Mouse (Mus musculus) liver, embryonic 13.5 days (tissue): ENCODE data around the gene Pipox. TPM values are rescaled to one million over a fixed set of nuclear protein-coding genes. Genes with fewer than 3 reads are reported as not detected.

Experiments
- ATAC-seq: fragments of 200-750 bp; cut with Nextera tagmentation; 2 replicates; pipeline ENCODE4 v1.8.0; 2017; ENCODE audit warnings: low read depth, mild to moderate bottlenecking, moderate number of reproducible peaks, moderate library complexity
- DNase-seq: peaks from one replicate; pipeline ENCODE4 v3.0.0; 2022
- H3K27ac ChIP-seq: fragments of 300-500 bp; sonication (generic); 2 replicates; pipeline ENCODE4 v1.5.1; 2015; ENCODE audit warnings: moderate library complexity, mild to moderate bottlenecking, inconsistent platforms
- H3K27me3 ChIP-seq: fragments of 300-500 bp; sonication (generic); 2 replicates; pipeline ENCODE4 v1.6.1; 2015; ENCODE audit warnings: mild to moderate bottlenecking, inconsistent platforms
- H3K36me3 ChIP-seq: fragments of 300-500 bp; sonication (generic); 2 replicates; pipeline ENCODE4 v1.6.1; 2015; ENCODE audit warnings: mild to moderate bottlenecking, inconsistent platforms
- H3K4me1 ChIP-seq: fragments of 300-500 bp; sonication (generic); replicated peaks from 2 replicates; pipeline ENCODE4 v1.6.1; 2015; ENCODE audit warnings: inconsistent platforms
- H3K4me2 ChIP-seq: fragments of 300-500 bp; sonication (generic); 2 replicates; pipeline ENCODE4 v1.6.1; 2015; ENCODE audit warnings: inconsistent platforms, mild to moderate bottlenecking, moderate library complexity
- H3K4me3 ChIP-seq: fragments of 300-500 bp; sonication (generic); replicated peaks from 2 replicates; pipeline ENCODE4 v1.5.1; 2015; ENCODE audit warnings: mild to moderate bottlenecking, inconsistent platforms
- H3K9ac ChIP-seq: fragments of 300-500 bp; sonication (generic); 2 replicates; pipeline ENCODE4 v1.6.1; 2015; ENCODE audit warnings: mild to moderate bottlenecking, inconsistent platforms
- H3K9me3 ChIP-seq: fragments of 300-500 bp; sonication (generic); replicated peaks from 2 replicates; pipeline ENCODE4 v1.6.1; 2016; ENCODE audit warnings: inconsistent platforms
- WGBS: fragments of 180-500 bp; shearing (Covaris S2); methylation state at CpG from one replicate; pipeline ENCODE4 v1.1.7; 2015; ENCODE audit not compliant: insufficient replicate concordance; 5-methylcytosine and 5-hydroxymethylcytosine counted together
- polyA plus RNA-seq: library from polyadenylated mRNA; unstranded; fragments of >200 nt; fragmentation: Nextera tagmentation; extraction: Ambion mirVana; gene quantifications from 2 replicates; pipeline ENCODE4 v1.2.1, GENCODE M21; 2015

The Pipox gene
- polyA plus RNA-seq, 1 experiment from 2014 or later = 8.7 TPM

DNA sequence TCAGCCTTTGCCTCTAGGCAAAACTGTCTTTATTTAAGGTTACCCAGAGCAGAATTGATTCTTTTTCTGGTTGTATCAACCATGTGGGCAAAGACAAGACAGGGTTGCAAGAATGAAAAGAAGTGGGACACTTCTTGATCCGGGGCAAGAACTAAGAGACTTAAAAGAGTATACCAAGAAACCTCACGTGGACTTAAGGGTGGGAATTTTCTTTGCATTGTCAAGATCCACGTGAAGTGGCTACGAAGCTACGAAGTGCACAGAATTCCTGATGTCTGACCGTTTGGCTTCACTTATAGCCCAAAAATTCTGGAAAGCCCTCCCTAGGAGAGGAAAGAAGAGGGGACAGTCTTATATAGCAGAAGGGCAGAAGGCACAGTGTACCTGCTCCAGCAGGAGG lies 613 bp downstream of the Pipox start:
- WGBS = 27% methylated on average over 6 of the region's 6 CpGs
- DNase-seq (no peak), ATAC-seq (no peak)
- no peaks in the 10 kb centered on the region; the same call in 1 of the 2 replicates for H3K36me3 ChIP-seq
- H3K4me3 ChIP-seq = peak overlapping the region; percentile 35
- H3K4me2 ChIP-seq = peak overlapping the region; percentile 40
- no peaks in the 10 kb centered on the region for H3K9me3 ChIP-seq
- H3K27ac ChIP-seq = peak overlapping the region; percentile 60; the same call in 1 of the 2 replicates
- H3K9ac ChIP-seq = no peak overlapping the region
- 0 out of 2 replicates have a peak, but pooled peaks cover 7% of the 10 kb centered on the region for H3K4me1 ChIP-seq
- H3K27me3 ChIP-seq = peaks cover 54% of the 10 kb centered on the region

DNA sequence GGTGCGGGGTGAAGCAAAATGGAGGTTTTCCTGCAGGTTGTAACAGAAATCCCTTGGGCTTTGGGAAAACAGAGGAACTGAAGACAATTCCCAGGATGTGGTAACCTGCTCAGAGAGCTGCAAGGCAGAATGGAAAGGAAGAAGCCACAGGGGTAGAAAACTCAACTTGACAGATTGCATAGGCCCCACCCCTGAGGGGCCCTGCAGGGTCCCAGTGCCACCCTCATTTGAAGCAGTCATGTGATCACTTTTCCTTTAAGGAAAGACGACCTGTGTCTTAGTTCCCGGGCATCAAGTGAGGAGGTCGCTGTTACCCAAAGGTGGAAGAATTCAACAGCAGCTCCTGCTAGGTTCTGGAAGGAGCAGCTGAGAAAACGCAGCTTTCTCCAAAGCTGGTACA lies 1.0 kb downstream of the Pipox start:
- Histone ChIP-seq H3K9ac (no peak overlapping the region), H3K27me3 (peaks cover 50% of the 10 kb centered on the region), H3K4me2 (peak overlapping the region; percentile 40), H3K36me3 (no peaks in the 10 kb centered on the region; the same call in 1 of the 2 replicates), H3K27ac (peak overlapping the region; percentile 60; the same call in 1 of the 2 replicates), H3K9me3 (no peaks in the 10 kb centered on the region), H3K4me1 (0 out of 2 replicates have a peak, but pooled peaks cover 7% of the 10 kb centered on the region), H3K4me3 (peak overlapping the region; percentile 35)
- DNase-seq = no peak
- WGBS = 17% methylated on average over 5 of the region's 5 CpGs
- no peak for ATAC-seq

DNA sequence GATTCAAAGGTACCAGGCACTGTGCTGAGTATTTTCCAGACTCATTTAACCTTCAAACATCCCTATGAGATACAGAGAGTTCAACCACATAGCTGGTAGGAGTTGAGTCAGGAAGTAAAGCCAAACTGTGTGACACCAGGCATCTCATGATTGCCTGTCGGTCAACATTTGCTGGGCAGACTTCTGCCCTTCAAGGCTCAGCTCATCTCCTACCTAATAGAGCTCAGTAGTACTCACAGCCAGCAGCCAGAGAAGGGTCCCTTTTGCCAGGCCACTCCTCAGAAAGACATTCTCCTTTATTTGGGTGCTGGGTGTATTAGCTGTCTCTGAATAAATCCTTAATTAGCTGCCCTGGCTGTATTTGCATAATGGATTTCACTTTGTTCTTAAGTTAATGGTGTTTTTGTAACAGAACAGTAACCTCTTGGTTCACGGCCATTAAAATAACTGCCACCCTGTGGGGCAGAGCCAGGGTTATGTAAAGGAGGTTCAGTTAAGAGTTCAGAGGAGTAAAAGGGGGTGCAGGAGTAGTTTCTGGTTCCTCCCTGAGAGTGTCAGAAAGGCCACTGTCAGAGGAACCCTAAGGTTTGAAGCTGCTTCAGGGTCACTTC lies 3.1 kb downstream of the Pipox start:
- Histone ChIP-seq H3K27ac (no peak overlapping the region), H3K9ac (no peak overlapping the region), H3K36me3 (no peaks in the 10 kb centered on the region; the same call in 1 of the 2 replicates), H3K4me1 (0 out of 2 replicates have a peak, but pooled peaks cover 5% of the 10 kb centered on the region), H3K9me3 (no peaks in the 10 kb centered on the region), H3K4me2 (no peak overlapping the region), H3K27me3 (peaks cover 42% of the 10 kb centered on the region), H3K4me3 (no peak overlapping the region)
- DNase-seq (no peak), ATAC-seq (no peak)
- 59% methylated on average over 2 of the region's 2 CpGs for WGBS

DNA sequence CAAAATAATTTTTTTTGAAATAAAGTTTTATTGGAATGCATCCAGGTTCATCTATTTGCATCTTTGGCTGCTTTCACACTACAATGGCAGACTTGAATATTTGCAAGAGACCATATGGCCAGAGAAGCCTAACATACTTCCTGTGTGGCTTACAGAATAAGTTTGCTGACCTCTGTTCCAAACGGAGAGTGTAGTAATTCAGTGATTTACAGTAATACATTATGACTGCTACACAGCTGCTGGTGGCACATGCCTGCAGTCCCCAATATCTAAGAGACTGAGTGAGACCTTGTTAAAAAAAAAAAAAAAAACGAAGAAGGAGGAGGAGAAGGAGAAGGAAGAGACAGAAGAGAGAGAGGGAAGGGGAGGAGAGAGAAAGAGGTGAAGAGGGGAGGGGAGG lies 4.4 kb downstream of the Pipox start:
- Histone ChIP-seq H3K27ac (no peak overlapping the region), H3K4me1 (peaks cover 6% of the 10 kb centered on the region), H3K36me3 (no peaks in the 10 kb centered on the region; the same call in 1 of the 2 replicates), H3K27me3 (peaks cover 36% of the 10 kb centered on the region), H3K9me3 (no peaks in the 10 kb centered on the region), H3K9ac (no peak overlapping the region), H3K4me2 (no peak overlapping the region), H3K4me3 (no peak overlapping the region)
- WGBS = 13% methylated on average over 1 of the region's 2 CpGs
- no peak for DNase-seq
- no peak for ATAC-seq

DNA sequence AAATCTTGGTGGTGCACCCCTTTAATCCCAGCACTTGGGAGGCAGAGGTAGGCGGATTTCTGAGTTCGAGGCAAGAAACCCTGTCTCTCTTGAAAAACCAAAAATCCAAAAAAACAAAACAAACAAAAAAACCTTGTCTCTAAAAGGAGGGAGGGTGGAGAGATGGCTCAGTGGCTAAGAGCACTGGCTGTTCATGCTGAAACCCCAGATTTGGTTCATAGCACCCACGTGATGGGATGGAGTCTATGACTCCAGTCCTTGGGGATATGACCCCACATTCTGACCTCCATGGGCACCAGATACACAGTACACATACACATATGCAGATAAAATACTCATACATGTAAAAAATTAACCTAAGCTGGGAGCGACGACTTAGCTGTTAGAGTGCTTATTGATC lies 5.0 kb downstream of the Pipox start:
- Histone ChIP-seq H3K9ac (no peak overlapping the region), H3K36me3 (no peaks in the 10 kb centered on the region; the same call in 1 of the 2 replicates), H3K4me1 (peaks cover 6% of the 10 kb centered on the region), H3K27ac (no peak overlapping the region), H3K9me3 (no peaks in the 10 kb centered on the region), H3K4me2 (no peak overlapping the region), H3K27me3 (peaks cover 33% of the 10 kb centered on the region), H3K4me3 (no peak overlapping the region)
- ATAC-seq = no peak
- no peak for DNase-seq
- WGBS = 62% methylated on average over 5 of the region's 5 CpGs

DNA sequence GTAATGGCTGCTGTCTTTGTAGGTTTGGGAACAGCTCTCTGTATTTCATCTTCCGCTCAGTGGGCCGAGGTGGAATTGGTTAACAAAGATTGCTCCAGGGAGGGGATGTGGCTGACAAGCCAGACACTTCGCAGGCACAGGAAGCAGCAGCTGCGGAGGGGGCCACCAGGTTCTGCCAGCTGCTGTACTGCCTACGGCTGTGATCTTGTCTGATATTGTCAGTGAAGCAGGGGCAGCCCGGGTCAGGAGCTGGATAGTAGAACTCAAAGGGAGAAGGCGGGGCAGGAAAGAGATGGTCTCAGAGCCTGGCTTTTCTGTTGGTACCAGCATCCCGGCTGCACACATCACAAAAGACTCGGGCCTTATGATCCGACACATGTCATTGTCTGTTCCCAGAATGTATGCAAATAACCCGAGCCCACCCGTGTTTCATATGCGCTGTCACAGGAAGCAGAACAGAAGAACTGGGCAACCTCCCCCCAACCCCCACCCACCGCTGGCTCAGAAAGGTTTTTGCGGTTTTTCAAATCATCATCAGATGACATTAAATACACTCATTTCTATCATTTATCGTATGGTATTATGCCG lies 6.4 kb downstream of the Pipox start:
- Histone ChIP-seq H3K4me2 (no peak overlapping the region), H3K4me1 (peaks cover 6% of the 10 kb centered on the region), H3K4me3 (no peak overlapping the region), H3K9ac (no peak overlapping the region), H3K27me3 (peaks cover 21% of the 10 kb centered on the region), H3K27ac (no peak overlapping the region), H3K36me3 (no peaks in the 10 kb centered on the region; the same call in 1 of the 2 replicates), H3K9me3 (no peaks in the 10 kb centered on the region)
- 37% methylated on average over 17 of the region's 17 CpGs for WGBS
- DNase-seq (no peak), ATAC-seq (no peak)

DNA sequence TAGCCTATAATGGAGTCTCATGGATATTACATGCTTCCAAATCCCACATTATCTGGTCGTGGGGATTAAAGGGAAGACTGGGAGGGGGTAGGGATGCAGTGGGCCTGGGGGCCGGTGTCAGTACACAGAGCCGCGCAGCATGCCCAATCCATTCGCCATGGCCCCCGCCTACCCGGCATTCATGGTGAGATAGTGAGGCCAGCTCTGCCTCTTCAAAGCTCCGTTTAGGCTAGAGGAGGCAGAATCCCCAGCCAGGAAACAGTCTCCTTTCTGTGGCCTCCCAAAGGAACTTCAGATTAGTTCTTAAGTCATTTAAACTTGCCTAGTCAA lies 8.7 kb downstream of the Pipox start:
- Histone ChIP-seq H3K4me3 (no peak overlapping the region), H3K4me2 (no peak overlapping the region), H3K9ac (no peak overlapping the region), H3K36me3 (no peaks in the 10 kb centered on the region), H3K27me3 (peaks cover 21% of the 10 kb centered on the region), H3K4me1 (peaks cover 6% of the 10 kb centered on the region), H3K9me3 (no peaks in the 10 kb centered on the region), H3K27ac (no peak overlapping the region)
- 60% methylated on average over 8 of the region's 8 CpGs for WGBS
- DNase-seq (no peak), ATAC-seq (no peak)

DNA sequence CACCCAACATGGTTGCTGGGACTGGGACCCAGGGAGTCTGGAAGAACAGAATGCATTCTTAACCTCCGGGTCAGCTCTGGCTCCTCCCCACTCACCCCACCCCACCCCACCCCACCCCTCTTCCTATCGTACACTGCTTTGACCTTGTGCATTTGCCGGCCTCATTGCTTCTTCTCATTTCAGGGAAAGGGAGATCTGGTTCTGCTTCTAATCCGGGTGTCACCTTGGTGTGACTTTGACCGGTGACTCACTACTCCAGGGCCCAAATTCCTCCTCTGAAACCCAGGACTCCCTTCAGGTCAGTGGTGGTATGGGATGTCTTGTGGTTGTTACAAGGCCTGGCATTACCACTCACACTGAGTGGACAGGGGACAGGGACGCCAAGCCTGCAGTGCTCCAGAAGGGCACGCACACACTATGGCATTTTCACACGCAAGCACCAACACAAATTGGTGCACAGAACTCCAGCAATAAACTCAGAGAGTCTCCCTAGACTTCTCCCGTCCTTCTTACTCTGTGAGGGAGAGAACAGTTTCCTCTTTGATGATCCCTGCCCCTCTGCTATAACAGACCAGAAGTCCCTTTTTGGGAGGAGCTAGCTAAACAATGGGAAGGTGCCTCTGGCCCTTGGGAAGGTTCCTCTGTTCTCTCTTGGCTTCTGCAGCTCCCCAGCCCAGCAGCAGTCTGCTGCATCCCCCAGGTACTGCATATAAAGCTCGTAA lies 9.2 kb downstream of the Pipox start:
- Histone ChIP-seq H3K4me2 (no peak overlapping the region), H3K9me3 (no peaks in the 10 kb centered on the region), H3K27me3 (peaks cover 21% of the 10 kb centered on the region), H3K27ac (no peak overlapping the region), H3K36me3 (no peaks in the 10 kb centered on the region), H3K4me1 (peaks cover 6% of the 10 kb centered on the region), H3K9ac (no peak overlapping the region), H3K4me3 (no peak overlapping the region)
- WGBS = 38% methylated on average over 10 of the region's 10 CpGs
- no peak for DNase-seq
- no peak for ATAC-seq

DNA sequence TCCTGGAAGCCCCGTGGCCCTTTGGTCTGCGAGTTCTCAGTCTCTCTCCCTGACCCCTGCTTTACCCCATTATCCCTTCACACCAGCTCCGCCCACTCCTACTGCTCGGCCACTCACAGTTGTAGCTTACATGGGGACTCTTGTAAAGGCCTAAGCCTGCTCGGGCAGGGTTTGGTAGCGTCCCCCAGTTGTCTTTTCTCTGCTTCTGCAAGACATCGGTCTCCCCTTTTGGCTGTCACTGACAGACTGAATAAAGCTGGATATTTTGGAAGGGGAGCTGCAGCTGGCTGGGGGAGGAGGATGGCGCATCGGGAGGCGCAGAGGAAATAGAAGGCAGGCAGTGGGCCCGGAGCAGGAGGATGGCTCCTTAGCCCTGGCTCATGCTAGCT lies 17.1 kb downstream of the Pipox start:
- 50% methylated on average over 11 of the region's 11 CpGs for WGBS
- no peaks in the 10 kb centered on the region for H3K9me3 ChIP-seq
- H3K9ac ChIP-seq = no peak overlapping the region
- no peak overlapping the region; the same call in 1 of the 2 replicates for H3K4me2 ChIP-seq
- peaks cover 22% of the 10 kb centered on the region for H3K4me1 ChIP-seq
- DNase-seq (no peak), ATAC-seq (no peak)
- no peak overlapping the region for H3K4me3 ChIP-seq
- H3K27ac ChIP-seq = no peak overlapping the region
- no peaks in the 10 kb centered on the region for H3K36me3 ChIP-seq
- peaks cover 21% of the 10 kb centered on the region for H3K27me3 ChIP-seq

DNA sequence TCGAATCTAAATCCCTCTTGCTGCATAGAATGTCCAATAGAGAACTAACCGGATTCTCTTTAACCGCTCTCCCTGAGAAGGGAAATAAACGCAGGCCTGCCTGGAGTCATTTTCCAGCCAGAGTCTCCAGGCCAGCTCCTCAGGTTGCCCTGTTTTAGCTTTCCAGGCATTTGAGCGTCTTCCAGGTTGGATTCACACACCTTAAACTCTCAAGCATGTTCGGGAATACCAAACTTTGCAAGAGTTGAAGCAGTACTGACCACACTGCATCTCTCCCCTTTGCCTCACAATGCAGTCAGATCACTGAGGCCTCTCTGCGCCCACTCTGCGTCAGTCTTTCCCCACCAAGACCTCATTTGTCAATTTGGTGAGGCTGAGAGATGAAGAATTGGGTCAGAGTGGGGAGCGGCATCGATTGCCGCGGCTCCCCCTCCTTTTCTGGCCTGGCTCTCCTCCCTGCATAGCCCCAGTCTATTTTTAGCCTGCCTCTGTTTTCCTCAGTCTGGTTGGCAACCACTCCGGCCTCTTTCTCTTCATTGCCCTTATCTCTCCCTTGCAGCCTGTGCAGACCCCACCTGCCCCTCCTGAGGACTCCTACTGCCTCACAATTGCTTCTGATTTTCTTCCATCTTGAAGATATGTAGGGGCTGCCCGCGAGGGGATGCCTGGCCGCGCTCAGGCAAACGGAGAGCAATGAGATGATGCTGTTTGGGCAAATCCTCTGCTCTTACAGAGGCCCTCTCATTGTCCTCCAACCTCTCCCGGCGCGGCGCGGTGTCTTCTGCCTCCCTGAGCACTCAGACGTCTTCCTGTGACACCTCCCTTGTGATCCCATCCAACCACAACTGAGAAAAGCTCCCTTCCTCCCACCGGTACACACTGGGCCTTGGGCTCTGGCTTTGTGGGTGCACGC lies 17.8 kb downstream of the Pipox start:
- Histone ChIP-seq H3K4me3 (no peak overlapping the region), H3K4me2 (no peak overlapping the region; the same call in 1 of the 2 replicates), H3K27ac (no peak overlapping the region), H3K9ac (no peak overlapping the region; the same call in 1 of the 2 replicates), H3K9me3 (no peaks in the 10 kb centered on the region), H3K36me3 (no peaks in the 10 kb centered on the region), H3K4me1 (peaks cover 22% of the 10 kb centered on the region), H3K27me3 (peaks cover 24% of the 10 kb centered on the region)
- ATAC-seq (peak; percentile 57; the same call in 1 of the 2 replicates), DNase-seq (no peak)
- 31% methylated on average over 26 of the region's 26 CpGs for WGBS

DNA sequence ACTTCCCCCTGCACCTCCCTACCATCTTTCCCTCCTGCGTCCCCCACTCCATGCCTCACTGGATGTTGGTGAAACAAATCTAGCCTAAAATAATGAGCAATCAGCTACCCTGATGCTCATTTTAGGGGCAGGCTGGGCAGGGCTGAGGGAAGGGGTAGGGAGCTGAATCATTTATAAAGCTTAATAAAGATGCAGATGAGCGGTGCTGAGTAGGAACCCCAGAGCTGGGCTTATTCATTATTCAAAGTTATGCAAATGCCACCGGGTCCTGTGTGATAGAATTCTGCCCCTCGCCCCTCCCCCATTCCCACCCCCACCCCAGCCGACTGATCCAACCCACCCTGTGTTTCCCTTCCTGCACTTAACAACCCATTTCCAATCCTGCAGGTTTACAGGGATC lies 18.6 kb downstream of the Pipox start:
- Histone ChIP-seq H3K9ac (no peak overlapping the region), H3K9me3 (no peaks in the 10 kb centered on the region), H3K4me2 (no peak overlapping the region), H3K27me3 (peaks cover 29% of the 10 kb centered on the region), H3K27ac (no peak overlapping the region), H3K4me3 (no peak overlapping the region), H3K36me3 (no peaks in the 10 kb centered on the region), H3K4me1 (peaks cover 22% of the 10 kb centered on the region)
- DNase-seq (no peak), ATAC-seq (no peak)
- 55% methylated on average over 5 of the region's 5 CpGs for WGBS
